Mouse (Mus musculus): ENCODE results near the gene 1110059E24Rik.

DNA sequence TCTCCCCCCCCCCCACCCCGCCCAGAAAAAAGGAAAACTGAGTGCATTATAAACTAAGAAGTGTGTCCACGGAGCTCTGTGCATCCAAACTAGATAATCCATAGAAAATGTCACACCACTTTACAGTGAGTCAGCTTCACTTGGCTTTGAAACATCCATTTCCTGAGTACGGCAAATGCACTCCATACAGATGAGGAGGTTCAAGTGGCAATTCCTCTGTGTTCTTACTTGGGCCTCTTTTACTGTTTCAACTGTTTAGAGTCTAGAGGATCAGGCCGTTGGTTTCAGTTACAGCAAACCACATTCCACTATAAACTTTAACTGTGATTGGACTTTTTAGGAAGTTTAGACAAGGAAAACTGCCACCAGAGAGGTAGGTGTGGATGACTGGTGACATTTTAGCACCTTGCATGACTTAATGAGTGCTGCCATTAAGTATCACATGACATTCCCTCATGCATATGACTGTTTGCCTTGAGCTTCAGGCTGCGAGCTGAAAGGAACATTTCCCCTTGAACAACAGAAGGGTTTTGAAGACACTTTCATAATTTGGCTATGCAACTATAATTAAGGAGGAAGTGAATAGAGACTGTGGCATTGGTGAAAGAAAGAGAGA lies 100.7 kb downstream of the 1110059E24Rik start:
- TF ChIP-seq CTCF (IDR thresholded peaks at IDR 0.05) (no peak), EP300 (IDR thresholded peaks at IDR 0.05; ENCODE audit: insufficient read depth, low read depth, low read length) (no peak), POLR2A (IDR thresholded peaks at IDR 0.05; ENCODE audit: insufficient read depth, low read depth, low read length) (no peak)
